In the genomic region with DNA sequence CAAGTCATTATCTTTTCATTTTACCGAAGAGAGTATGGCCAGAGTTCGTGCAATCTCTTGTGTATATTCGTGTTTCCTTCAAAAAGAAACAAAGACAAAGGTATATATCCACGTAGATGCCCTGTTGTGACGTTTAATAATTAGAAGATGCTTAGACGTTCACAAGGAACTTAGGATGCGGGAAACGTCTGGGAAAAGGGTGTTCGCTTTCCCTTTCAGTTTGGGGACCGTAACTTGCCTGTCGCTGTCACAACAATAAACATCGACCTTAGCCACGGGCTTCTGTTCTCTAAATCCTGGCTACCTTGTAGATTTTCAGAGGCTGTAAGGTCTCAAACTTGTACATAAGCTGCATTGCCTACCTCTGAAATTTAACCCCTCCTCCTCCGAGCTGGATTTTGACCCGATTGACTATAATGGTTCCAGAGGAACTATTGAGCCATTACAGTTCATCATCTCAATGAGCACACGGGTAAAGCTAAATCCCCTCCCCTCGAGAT, we compare ENCODE assay signal across 9 mouse cellular contexts. TPM values are rescaled to one million over a fixed set of nuclear protein-coding genes. Genes with fewer than 3 reads are reported as not detected.
A peak's percentile ranks its signal among the peaks of the same experiment; 100 is the strongest.
DNase-seq lines count a peak whose midpoint lies in the region; ATAC-seq lines count a peak whose summit lies in the region.
"Had no signal": no experiment of that assay in that cellular context is flagged by ENCODE, and none has a peak within 500 bp of the region (broad histone marks: within the 10 kb centered on the region; RNA-seq: fewer than 3 reads in every experiment).

No protein-coding gene starts in this region.

- H3K36me3 ChIP-seq in embryonic facial prominence, embryonic 10.5 days (replicated peaks), result no peaks in the 10 kb centered on the region
- H3K36me3 ChIP-seq in hindbrain, embryonic 14.5 days (replicated peaks; ENCODE audit: control insufficient read depth, insufficient read depth), result no peaks in the 10 kb centered on the region
- H3K36me3 ChIP-seq in midbrain, embryonic 13.5 days, result no peaks in the 10 kb centered on the region

- peaks cover 69% of the 10 kb centered on the region for H3K27me3 ChIP-seq in embryonic facial prominence, embryonic 10.5 days (replicated peaks; ENCODE audit: low read depth, poor library complexity, severe bottlenecking)
- peaks cover 68% of the 10 kb centered on the region for H3K27me3 ChIP-seq in hindbrain, embryonic 14.5 days (ENCODE audit: control insufficient read depth, insufficient read depth, low read length)
- peaks cover 64% of the 10 kb centered on the region for H3K27me3 ChIP-seq in midbrain, embryonic 13.5 days

- no peak overlapping the region for H3K27ac ChIP-seq in embryonic facial prominence, embryonic 10.5 days (replicated peaks)
- H3K27ac ChIP-seq in hindbrain, embryonic 14.5 days, result no peak overlapping the region
- H3K27ac ChIP-seq in midbrain, embryonic 13.5 days, result no peak overlapping the region

- H3K4me2 ChIP-seq in hindbrain, embryonic 14.5 days (replicated peaks), result peak overlapping the region; percentile 55
- H3K4me2 ChIP-seq in midbrain, embryonic 13.5 days (replicated peaks), result peak overlapping the region; percentile 58

- DNase-seq in embryo, embryonic 10.5 days (ENCODE audit: low spot score), result peak; percentile 43
- DNase-seq in embryo, embryonic 10 days (ENCODE audit: low spot score), result no peak
- DNase-seq in embryonic facial prominence, embryonic 10.5 days (ENCODE audit: low spot score), result peak; percentile 22
- DNase-seq in hindbrain, embryonic 14.5 days (ENCODE audit: low spot score), result no peak
- no peak for DNase-seq in layer of hippocampus, adult 9-11 months
- DNase-seq in adrenal gland, adult 2 months, result no peak
- no peak for DNase-seq in right cerebral cortex, adult 2 months (ENCODE audit: low spot score in 2 of 2)

- peak overlapping the region; percentile 51 for H3K4me3 ChIP-seq in embryonic facial prominence, embryonic 10.5 days
- H3K4me3 ChIP-seq in hindbrain, embryonic 14.5 days (replicated peaks; ENCODE audit: low read length), result peak overlapping the region; percentile 26
- H3K4me3 ChIP-seq in midbrain, embryonic 13.5 days (replicated peaks), result peak overlapping the region; percentile 33

- no peak overlapping the region for H3K9ac ChIP-seq in hindbrain, embryonic 14.5 days
- no peak overlapping the region for H3K9ac ChIP-seq in midbrain, embryonic 13.5 days (replicated peaks)

- WGBS in embryonic facial prominence, embryonic 10.5 days, result under 1% methylated on average over 17 of the region's 17 CpGs
- WGBS in hindbrain, embryonic 14.5 days, result 1% methylated on average over 17 of the region's 17 CpGs
- under 1% methylated on average over 17 of the region's 17 CpGs for WGBS in midbrain, embryonic 13.5 days

- no peak for ATAC-seq in hindbrain, embryonic 14.5 days (ENCODE audit: low FRiP score)
- ATAC-seq in midbrain, embryonic 13.5 days, result no peak

- H3K9me3 ChIP-seq in embryonic facial prominence, embryonic 10.5 days, result no peaks in the 10 kb centered on the region
- no peaks in the 10 kb centered on the region for H3K9me3 ChIP-seq in hindbrain, embryonic 14.5 days (ENCODE audit: control insufficient read depth, low read length)
- no peaks in the 10 kb centered on the region for H3K9me3 ChIP-seq in midbrain, embryonic 13.5 days

- H3K4me1 ChIP-seq in embryonic facial prominence, embryonic 10.5 days, result peaks cover 33% of the 10 kb centered on the region
- peaks cover 5% of the 10 kb centered on the region; the same call in 1 of the 2 replicates for H3K4me1 ChIP-seq in hindbrain, embryonic 14.5 days (replicated peaks; ENCODE audit: control insufficient read depth, insufficient read depth, low read length)
- H3K4me1 ChIP-seq in midbrain, embryonic 13.5 days (replicated peaks), result peaks cover 23% of the 10 kb centered on the region

RNA-seq across cellular contexts. Expression of gene Osr1, which starts 0.6 kb away (rescaled TPM):
- polyA plus RNA-seq in embryonic facial prominence, embryonic 10.5 days (2016; fragmentation: Nextera tagmentation; extraction: Ambion mirVana), result 13.8 and 23.6 TPM in 2 replicates
- 9.6 and 13.2 TPM in 2 replicates for polyA plus RNA-seq in hindbrain, embryonic 14.5 days (2014; fragmentation: Nextera tagmentation; extraction: Ambion mirVana)
- polyA plus RNA-seq in midbrain, embryonic 13.5 days (2015; fragmentation: Nextera tagmentation; extraction: Ambion mirVana), result 7.8 and 9.2 TPM in 2 replicates
- 1 to 10 TPM; 2.7 to 4.8 TPM for total RNA-seq in adrenal gland, adult 2 months (2021)
- polyA plus RNA-seq in adrenal gland, adult 2 months (2012; rRNA removed), result 3.5 and 9.3 TPM in 2 replicates
- total RNA-seq: hematopoietic stem cell, adult 5-6 weeks had no signal

Comparison
In these comparisons a context has a peak if more than half of its experiments do, and no peak if none do; other contexts are left out.
1. DNase-seq: peak in embryo, embryonic 10.5 days (single experiment) and embryonic facial prominence, embryonic 10.5 days (single experiment); none in embryo, embryonic 10 days (single experiment), hindbrain, embryonic 14.5 days (single experiment), layer of hippocampus, adult 9-11 months (single experiment), adrenal gland, adult 2 months (single experiment) and right cerebral cortex, adult 2 months (0 of 2).
2. Peak in every context shown above with its lines, with median percentiles within 50 percentile points of each other: H3K4me3 ChIP-seq.